Mouse (Mus musculus) mouse embryonic stem cell (cell line): Measurements from ENCODE around the gene Gabrr3.

ENCODE experiments used
- in situ Hi-C, 2 experiments: fragments of 300-500 bp; cut with MboI; formaldehyde crosslinking; loops; 1 replicate in 1 of 2; 3 replicates in 1 of 2; pipeline ENCODE4 v1.14.3; 2019 to 2020; ENCODE audit warnings: low sequenced_read_pairs in 2 of 2, low pct_unique_long_range_greater_than_20kb in 1 of 2, mixed read lengths in 1 of 2; ENCODE audit not compliant: unreplicated experiment in 1 of 2

Gene Gabrr3

DNA sequence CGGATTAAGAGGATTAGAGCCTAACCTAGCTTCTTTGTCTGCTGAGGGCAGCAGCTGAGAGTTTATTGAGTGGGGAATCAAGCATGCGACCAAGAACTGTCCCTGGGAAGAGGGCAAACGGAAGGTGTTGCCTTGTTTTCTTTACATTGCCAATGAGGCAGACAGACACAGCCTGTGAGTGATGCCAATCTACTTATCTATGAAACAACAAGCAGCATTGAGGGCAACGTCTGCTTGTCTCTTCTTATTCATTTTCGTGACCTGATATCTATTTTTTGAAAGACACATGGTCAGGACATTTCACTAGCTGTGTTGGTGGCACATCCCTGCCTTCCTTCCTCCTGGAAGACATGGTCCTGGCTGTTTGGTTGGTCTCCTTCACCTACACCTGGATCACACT lies at the start of gene Gabrr3:
Gene Gabrr3, plus strand, starts transcription at position 301 of the 400 bp plus-strand sequence.
- in situ Hi-C loops: no loop called here

GRCm38 (mm10) chr16:59363893-59364292 lies 43.2 kb upstream of the Gabrr3 start, which contains the start of gene Olfr209:
TSS of gene Olfr209 (minus strand) at chr16:59363993.
- in situ Hi-C loops: loop anchor here in 1 of 2 experiments (25.0 kb wide), 1 partner anchor 552 kb away; the partner anchor contains the start of gene Olfr173

GRCm38 (mm10) chr16:59393300-59393699 lies 13.8 kb upstream of the Gabrr3 start:
- in situ Hi-C loops: no loop called here

DNA sequence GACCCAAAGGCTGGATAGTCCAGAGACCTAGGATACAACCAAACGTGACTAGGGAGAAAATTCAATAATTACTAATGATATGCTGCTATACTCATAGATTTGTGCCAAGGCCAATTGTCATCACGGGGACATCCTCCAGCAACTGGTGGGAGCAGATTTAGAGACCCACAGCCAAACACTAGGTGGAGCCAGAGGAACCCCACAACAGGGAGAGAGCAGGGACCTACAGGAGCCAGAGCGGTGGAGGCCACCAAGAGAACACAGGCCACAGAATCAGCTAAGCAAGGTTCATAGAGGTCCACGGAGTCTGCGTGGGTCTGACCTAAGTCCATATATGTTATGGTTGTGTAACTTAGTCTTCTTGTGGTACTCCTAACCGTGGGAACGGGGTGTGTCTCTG lies 6.0 kb upstream of the Gabrr3 start:
- in situ Hi-C loops: no loop called here

GRCm38 (mm10) chr16:59401985-59402384 lies 5.1 kb upstream of the Gabrr3 start:
- in situ Hi-C loops: no loop called here

DNA sequence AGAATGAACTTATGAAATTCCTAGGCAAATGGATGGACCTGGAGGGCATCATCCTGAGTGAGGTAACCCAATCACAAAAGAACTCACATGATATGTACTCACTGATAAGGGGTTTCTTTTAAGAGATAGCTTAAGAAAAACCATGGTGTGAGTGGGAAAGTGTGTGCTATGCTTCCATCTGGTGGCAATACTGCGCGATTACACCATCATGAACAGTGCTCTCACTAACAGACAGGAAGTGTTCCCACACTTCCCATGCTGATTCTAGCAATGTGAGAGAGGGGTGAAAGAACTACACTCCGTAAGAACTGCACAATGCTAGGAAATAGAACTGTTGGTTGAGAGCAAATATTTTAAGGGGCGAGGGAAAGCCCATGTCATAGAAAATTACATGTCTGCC lies 3.4 kb upstream of the Gabrr3 start:
- in situ Hi-C loops: no loop called here

- in situ Hi-C loops: no loop called here
Observed at GRCm38 (mm10) chr16:59404798-59405197, 2.3 kb upstream of the Gabrr3 start.

DNA sequence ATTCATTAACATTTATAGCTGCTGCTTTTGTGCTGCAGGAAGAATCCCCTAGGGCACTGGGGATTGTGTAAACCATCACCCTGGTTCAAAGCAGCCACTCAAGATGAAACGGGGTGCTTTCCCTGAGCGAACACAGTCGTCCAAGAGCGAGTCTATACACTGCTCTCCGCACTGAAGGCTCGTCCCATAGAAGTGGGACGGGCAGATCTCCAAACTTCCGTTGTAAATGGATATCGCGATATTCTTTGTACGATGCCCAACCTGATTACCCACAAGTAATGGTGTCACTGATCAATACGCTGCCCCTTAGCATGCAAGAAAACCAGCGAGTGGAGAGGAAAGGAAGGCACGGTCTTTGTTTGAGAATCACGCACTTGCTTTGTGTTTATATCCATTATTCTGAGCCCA lies 2.2 kb downstream of the Gabrr3 start:
- in situ Hi-C loops: no loop called here

- in situ Hi-C loops: no loop called here
Observed at GRCm38 (mm10) chr16:59409800-59410199, 2.7 kb downstream of the Gabrr3 start.

DNA sequence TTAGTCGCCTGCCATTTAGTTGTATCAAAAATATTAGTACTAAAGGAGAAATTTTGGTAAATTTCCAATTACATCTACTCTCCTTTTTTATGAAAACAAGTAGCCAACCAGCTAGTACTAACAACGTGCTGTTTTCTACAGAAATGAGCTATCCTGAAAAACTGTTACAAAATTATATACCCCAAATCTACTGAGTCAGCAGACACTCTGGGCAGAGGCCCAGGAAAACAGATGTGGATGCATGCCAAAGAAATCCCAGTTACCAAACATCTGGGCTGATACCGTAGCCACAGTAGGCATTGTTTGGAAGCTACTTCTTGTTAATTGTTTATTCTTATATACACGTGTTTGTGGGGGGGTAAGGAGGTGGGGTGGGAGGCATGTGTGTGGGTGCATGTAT lies 6.3 kb downstream of the Gabrr3 start:
- in situ Hi-C loops: no loop called here

DNA sequence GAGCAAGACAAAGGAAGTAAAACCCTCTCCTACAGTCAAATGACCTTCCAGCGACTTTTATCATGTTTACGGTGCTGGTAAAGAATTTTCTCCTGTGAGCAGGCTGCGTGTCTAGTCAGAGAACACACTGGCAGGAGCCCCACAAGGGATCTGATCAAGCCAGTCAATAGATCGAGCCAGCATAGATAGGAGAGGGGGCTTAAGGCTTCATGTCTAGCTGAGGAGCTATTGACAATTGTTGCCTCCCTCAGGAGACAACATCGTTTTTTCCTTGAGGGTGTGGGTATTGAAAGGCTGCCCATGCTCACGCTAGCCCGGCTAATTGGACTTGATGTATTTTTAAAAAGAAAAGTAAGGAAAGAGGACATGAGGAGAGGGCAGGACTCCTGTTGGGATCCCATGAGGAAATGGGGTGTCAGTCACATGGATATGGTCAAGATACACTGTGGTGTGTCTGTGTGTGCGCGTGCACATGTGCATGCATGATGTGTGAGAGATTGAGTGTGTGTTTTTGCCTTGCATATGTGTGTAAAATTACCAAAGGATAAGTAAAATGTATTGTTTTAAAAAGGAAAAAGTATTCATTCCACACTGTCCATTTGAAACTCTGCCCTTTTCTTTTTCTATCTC lies 13.2 kb downstream of the Gabrr3 start:
- in situ Hi-C loops: no loop called here

- in situ Hi-C loops: no loop called here
Observed at GRCm38 (mm10) chr16:59420867-59421251, 13.7 kb downstream of the Gabrr3 start.

- in situ Hi-C loops: no loop called here
Observed at GRCm38 (mm10) chr16:59421571-59422345, 14.6 kb downstream of the Gabrr3 start.

DNA sequence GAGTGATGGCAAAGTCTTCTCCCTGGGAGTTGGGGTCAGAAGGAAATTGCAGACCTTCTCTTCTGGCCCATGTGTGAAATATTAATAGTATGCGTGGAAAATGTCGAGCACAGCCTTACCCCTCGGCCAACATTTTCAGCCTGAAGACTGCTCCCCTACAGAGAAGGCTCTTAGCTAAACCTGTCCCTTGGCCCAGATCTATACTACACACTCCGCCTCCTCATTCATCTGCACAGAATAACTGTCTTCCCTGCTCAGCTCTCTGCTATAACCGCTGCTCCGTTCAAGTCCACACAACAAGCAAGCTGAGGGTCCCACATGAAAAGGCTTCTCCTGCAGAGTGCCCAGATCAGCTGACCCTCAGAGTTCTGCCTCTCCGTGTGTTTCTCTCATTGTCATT lies 20.8 kb downstream of the Gabrr3 start:
- in situ Hi-C loops: no loop called here

- in situ Hi-C loops: no loop called here
Observed at GRCm38 (mm10) chr16:59433181-59433580, 26.0 kb downstream of the Gabrr3 start.

- in situ Hi-C loops: no loop called here
Observed at GRCm38 (mm10) chr16:59444880-59445559, 37.9 kb downstream of the Gabrr3 start.

GRCm38 (mm10) chr16:59448181-59448580 lies 41.0 kb downstream of the Gabrr3 start:
- in situ Hi-C loops: no loop called here

GRCm38 (mm10) chr16:59449092-59449491 lies 42.0 kb downstream of the Gabrr3 start:
- in situ Hi-C loops: no loop called here

DNA sequence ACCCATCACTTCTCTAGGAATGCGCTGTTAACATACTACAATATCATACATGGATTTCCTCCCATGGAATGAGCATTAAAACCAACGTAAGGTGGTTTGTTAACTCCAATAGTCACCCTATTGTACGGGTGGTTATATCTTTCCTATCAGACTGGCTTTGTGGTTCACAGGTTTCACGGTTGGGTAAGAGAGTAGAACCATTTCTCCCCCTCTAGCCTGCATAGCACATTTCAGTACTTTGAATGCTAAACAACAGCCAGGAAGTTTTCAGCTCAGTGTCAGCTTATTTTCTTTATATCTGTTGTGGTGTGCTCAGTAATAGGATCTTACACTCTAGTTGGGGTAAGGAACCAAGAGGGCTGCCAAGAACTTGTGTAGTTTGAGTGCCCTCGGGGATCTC lies 44.7 kb downstream of the Gabrr3 start:
- in situ Hi-C loops: no loop called here
